Mouse (Mus musculus): ENCODE data around the gene Arl2bp.

The Arl2bp gene

GRCm38 (mm10) chr8:94695341-94695993 is 29.1 kb downstream of the Arl2bp start:
- DNase-seq (ENCODE audit: low spot score) = no peak

- DNase-seq (ENCODE audit: low spot score) = peak; percentile 70
Observed at GRCm38 (mm10) chr8:94695994-94696384, 29.6 kb downstream of the Arl2bp start, which contains the start of gene Pllp. Gene Pllp, minus strand, starts transcription at chr8:94696278.

GRCm38 (mm10) chr8:94696566-94696965 is 30.2 kb downstream of the Arl2bp start:
- no peak for DNase-seq (ENCODE audit: low spot score)

- no peak for DNase-seq (ENCODE audit: low spot score)
Observed at GRCm38 (mm10) chr8:94697956-94698355, 31.6 kb downstream of the Arl2bp start.

DNA sequence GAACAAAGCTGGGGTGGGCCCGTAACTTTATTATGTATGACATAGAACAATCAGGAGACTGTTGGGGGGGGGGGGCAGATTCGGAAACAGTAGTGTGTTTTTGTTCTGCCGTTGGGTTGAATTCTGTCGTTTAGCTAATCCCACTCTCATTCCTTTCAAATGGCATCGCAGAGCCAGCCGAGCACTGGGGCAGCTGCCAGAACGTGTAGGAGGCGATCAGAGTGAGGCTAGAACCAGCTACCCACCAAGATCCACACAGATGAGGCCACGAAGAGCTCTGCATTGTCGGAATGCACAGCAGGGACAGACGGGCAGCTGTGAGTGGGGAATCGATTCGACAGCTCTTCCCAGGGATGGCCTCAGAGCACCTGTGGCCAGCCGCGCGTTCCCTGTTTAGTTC is 33.0 kb downstream of the Arl2bp start:
- DNase-seq (ENCODE audit: low spot score) = no peak

DNA sequence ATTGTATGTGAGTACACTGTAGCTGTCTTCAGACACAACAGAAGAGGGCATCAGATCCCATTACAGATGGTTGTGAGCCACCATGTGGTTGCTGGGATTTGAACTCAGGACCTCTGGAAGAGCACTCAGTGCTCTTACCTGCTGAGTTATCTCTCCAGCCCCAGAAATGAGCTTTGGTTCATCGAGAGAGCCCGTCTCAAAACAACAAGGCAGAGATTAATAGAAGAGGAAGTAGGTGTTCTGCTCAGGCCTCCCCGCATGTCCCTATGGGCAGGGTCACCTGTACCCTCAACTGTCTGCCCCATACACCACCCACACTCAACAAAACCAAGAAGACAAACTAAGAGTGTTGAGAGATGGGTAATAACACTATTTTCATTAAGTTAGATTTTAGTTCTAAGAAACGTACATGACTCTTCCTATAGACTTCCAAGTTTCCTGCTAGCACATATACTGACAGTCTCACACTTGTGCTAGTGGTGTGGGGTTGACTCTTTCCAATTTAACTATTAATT is 34.1 kb downstream of the Arl2bp start:
- DNase-seq (ENCODE audit: low spot score) = no peak

- DNase-seq (ENCODE audit: low spot score) = no peak
Observed at GRCm38 (mm10) chr8:94702156-94702555, 35.8 kb downstream of the Arl2bp start.

GRCm38 (mm10) chr8:94702844-94703813 is 36.7 kb downstream of the Arl2bp start:
- peak; percentile 85 for DNase-seq (ENCODE audit: low spot score)

DNA sequence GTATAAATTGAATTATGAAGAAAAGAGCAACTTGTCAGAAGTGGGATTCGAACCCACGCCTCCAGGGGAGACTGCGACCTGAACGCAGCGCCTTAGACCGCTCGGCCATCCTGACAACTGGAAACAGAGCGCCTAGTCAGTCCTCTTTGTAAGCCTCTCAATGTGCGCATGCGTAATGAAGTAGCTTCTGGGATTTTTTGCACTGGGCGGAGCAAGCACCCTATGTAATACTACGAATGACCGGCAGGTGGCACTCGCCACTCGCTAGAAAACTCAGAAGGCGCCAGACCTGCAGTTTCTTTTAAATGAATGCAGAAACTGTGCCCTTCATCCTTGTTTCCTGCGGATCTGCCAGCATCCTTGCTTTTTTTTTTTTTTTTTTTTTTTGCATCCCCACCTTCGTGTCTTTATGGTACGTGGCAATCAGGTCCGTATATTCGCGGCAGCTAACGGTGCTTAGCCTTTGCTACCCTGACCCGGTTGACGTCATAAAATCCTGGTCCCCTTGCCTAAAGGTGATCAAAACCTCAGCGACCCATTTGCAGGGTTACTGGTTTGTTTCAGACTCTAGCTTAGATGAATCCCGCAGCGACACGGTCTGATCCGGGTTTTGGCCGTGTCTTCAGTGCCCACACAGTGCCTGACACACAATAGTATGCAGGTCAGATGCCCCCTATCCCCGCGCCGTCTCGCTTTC is 37.7 kb downstream of the Arl2bp start:
- peak; percentile 95 for DNase-seq (ENCODE audit: low spot score)

- no peak for DNase-seq (ENCODE audit: low spot score)
Observed at GRCm38 (mm10) chr8:94704669-94704984, 38.2 kb downstream of the Arl2bp start.

DNA sequence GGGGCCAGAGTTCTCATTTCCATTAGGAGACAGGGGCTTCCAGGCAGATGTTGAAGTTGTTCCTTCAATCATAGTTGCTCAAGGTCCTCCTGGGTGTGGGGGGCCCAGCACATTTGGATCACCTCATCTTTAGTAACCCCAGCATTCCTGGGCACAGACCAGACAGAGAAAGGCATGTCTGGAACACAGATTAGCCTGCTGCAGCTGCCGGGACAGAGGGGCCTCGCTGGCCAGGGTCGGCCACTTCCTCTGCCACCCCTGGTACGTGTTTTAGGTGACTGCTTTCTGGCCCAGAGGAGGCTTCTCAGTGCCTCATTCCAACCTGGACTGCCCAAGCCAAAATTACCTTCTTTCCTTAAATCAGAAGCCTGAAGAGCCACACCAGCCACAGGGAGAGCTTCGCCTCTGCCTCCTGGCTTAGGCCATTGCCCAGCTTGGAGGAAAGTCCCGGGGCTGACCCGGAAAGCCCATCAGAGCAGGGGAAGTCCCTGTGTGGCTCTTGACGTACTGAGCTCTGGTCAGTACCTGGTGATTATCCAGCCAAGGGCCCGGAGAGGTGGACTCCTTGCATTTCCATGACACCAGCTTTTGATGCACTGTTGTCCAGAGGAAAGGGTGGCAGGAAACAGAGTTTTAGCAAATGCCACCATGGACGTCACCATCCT is 39.3 kb downstream of the Arl2bp start:
- DNase-seq (ENCODE audit: low spot score) = no peak

GRCm38 (mm10) chr8:94706732-94707395 is 40.5 kb downstream of the Arl2bp start:
- no peak for DNase-seq (ENCODE audit: low spot score)

- no peak for DNase-seq (ENCODE audit: low spot score)
Observed at GRCm38 (mm10) chr8:94710336-94710735, 43.9 kb downstream of the Arl2bp start.

DNA sequence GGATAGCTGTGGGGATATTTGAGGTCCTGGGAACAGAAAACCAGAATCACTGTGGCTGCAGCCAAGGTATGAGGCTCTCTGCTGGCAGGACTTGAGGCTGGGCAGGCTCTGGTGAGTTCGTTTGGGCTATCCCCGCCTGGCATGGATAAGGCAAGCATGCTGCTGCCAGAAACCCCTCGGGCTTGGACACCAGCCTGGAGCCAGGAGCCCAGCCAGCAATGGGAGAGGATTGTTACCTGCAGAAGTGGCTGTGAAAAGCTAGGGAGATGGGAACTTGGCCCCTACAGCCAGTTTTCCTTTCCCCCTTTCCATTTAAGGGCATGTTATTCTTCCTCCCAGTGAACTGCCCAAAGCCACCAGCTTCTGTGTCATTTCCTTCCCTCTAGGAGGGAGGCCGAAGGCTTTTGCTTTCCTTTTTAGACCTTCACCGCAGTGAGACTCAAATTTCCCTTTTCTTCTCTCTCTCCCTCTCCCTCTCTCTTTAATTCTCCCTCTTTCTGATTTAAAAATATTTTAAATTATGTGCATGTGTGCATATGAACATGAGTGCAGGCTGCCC is 44.8 kb downstream of the Arl2bp start:
- peak; percentile 42 for DNase-seq (ENCODE audit: low spot score)

DNA sequence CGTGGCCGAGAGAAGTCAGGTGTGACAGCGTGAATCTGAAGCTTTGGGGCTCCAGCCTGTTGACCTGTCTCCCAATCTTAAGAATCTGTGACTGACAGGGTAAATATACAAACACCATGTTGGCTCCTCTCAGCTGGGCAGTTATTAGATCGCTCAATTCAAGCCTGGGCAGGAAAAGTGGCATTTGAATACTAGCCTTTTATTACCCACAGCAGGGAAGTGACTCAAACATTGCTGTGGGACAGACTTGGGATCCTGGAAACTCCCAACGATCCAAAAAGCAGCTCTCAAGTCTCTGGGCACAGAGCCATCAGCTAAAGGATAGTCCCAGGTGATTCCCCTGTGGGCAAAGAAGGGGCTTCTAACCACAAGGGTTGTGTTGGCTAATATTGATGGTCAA is 48.2 kb downstream of the Arl2bp start:
- DNase-seq (ENCODE audit: low spot score) = no peak

- DNase-seq (ENCODE audit: low spot score) = no peak
Observed at GRCm38 (mm10) chr8:94715871-94716270, 49.5 kb downstream of the Arl2bp start.

DNA sequence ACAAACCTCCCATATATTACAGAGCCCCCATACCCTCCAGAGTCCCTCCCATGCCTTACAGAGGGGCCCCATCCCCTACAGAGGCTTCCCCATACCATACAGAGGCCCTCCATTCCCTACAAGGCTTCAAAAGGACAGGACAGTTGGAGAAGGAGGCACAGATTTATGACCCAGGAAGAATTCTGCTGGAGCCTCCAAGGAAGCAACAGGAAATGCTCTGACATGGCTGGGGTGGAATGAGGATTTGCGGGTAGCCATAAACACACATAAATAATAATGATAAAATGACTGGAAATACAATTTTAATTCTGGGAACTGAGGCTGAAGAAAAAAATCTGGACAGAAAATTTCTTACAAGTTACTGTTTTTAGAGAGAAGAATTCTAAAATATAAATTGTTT is 50.4 kb downstream of the Arl2bp start:
- DNase-seq (ENCODE audit: low spot score) = no peak
